Mouse (Mus musculus): Measurements from ENCODE around the gene Gli2.

DNA sequence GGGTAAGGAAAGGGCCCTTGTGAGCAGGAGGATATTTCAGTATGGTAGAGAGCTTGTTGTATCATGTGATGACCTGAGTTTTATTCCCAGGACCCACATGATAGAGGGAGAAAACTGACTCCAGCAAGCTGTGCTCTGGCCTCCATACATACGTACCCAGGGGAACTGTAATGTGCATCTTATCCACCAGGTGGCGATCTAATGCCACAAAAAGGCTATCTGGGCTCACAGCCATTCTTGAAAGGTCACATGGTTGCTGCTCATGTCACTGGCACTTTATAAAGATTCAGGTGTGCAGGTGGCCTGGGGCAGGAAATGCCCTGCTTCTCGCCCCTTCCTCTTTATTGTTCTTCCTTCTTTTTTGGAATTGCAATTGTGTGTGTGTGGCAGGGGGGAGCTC, 34.1 kb upstream of the Gli2 start:
- TF ChIP-seq POLR2A (IDR thresholded peaks at IDR 0.05; ENCODE audit: insufficient read length, low read depth) = no peak
- no peak for TF ChIP-seq TCF3 (IDR thresholded peaks at IDR 0.05; ENCODE audit: insufficient read length, low read depth)
- TF ChIP-seq USF1 (IDR thresholded peaks at IDR 0.05; ENCODE audit: low read depth) = peak; percentile 87
- no peak for TF ChIP-seq TCF12 (IDR thresholded peaks at IDR 0.05; ENCODE audit: insufficient read depth, poor library complexity, severe bottlenecking)
- no peak for TF ChIP-seq MYOG (IDR thresholded peaks at IDR 0.05; ENCODE audit: control insufficient read depth in 1 of 3, insufficient read depth in 1 of 3, insufficient read length in 2 of 3, low read depth in 2 of 3)
- no peak for TF ChIP-seq MAX (IDR thresholded peaks at IDR 0.05; ENCODE audit: low read depth)
- TF ChIP-seq CEBPB (IDR thresholded peaks at IDR 0.05; ENCODE audit: insufficient read depth, poor library complexity, severe bottlenecking) = no peak
- no peak for TF ChIP-seq MYOD1 (IDR thresholded peaks at IDR 0.05; ENCODE audit: control insufficient read depth in 1 of 3, insufficient read length in 2 of 3, low read depth in 2 of 3)
- no peak for TF ChIP-seq REST (IDR thresholded peaks at IDR 0.05; ENCODE audit: insufficient read depth, insufficient read length)
- no peak for TF ChIP-seq POLR2AphosphoS2 (IDR thresholded peaks at IDR 0.05; ENCODE audit: insufficient read length, low read depth)
- TF ChIP-seq E2F4 (IDR thresholded peaks at IDR 0.05; ENCODE audit: insufficient read depth) = no peak
- TF ChIP-seq SRF (IDR thresholded peaks at IDR 0.05; ENCODE audit: control insufficient read depth, insufficient read length, low read depth) = no peak

Measured in myocyte (in vitro differentiated cells).